Mouse (Mus musculus): ENCODE results near the gene Trnp1. TPM values are rescaled to one million over a fixed set of nuclear protein-coding genes. Genes with fewer than 3 reads are reported as not detected.

The Trnp1 gene
- total RNA-seq, 1 experiment: 0.94 TPM

- H3K9ac ChIP-seq (ENCODE audit: insufficient read depth, low read depth, low read length, poor library complexity, severe bottlenecking): no peak overlapping the region
- H3K36me3 ChIP-seq (ENCODE audit: control insufficient read depth, insufficient read depth, low read length, poor library complexity, severe bottlenecking): no peaks in the 10 kb centered on the region
- TF ChIP-seq ZNF384 (IDR thresholded peaks at IDR 0.05; ENCODE audit: low read depth, low read length) (no peak), MAFK (IDR thresholded peaks at IDR 0.05; ENCODE audit: insufficient read depth, low read depth, low read length) (no peak), CHD2 (IDR thresholded peaks at IDR 0.05; ENCODE audit: low read depth, low read length) (no peak), ZC3H11A (IDR thresholded peaks at IDR 0.05; ENCODE audit: borderline replicate concordance, low read depth, low read length) (no peak), HCFC1 (IDR thresholded peaks at IDR 0.05; ENCODE audit: borderline replicate concordance, insufficient read depth, low read length) (no peak)
- no peak overlapping the region for H3K27ac ChIP-seq (ENCODE audit: insufficient read depth, low read depth, low read length, poor library complexity, severe bottlenecking)
- no peak for DNase-seq (ENCODE audit: low read depth, low spot score)
- H3K4me3 ChIP-seq (ENCODE audit: insufficient read depth in 1 of 2, low read depth in 1 of 2, low read length in 2 of 2, poor library complexity in 1 of 2, severe bottlenecking in 1 of 2): no peak overlapping the region
- H3K4me1 ChIP-seq (ENCODE audit: control insufficient read depth in 2 of 2, insufficient read depth in 2 of 2, low read length in 2 of 2, poor library complexity in 1 of 2): peaks cover 6 to 44% of the 10 kb centered on the region in 2 experiments
- in situ Hi-C loops (cut with MboI; ENCODE audit: low sequenced_read_pairs in 2 of 2, unreplicated experiment in 2 of 2): no loop called here
- H3K9me3 ChIP-seq (ENCODE audit: control insufficient read depth, insufficient read depth, low read depth, low read length): no peaks in the 10 kb centered on the region
Measured at GRCm38 (mm10) chr4:133488619-133489392, 9.5 kb downstream of the Trnp1 start.

GRCm38 (mm10) chr4:133486673-133487357 lies 11.5 kb downstream of the Trnp1 start:
- no peak for DNase-seq (ENCODE audit: low read depth, low spot score)
- Histone ChIP-seq H3K36me3 (ENCODE audit: control insufficient read depth, insufficient read depth, low read length, poor library complexity, severe bottlenecking) (no peaks in the 10 kb centered on the region), H3K27ac (ENCODE audit: insufficient read depth, low read depth, low read length, poor library complexity, severe bottlenecking) (no peak overlapping the region), H3K4me3 (ENCODE audit: insufficient read depth in 1 of 2, low read depth in 1 of 2, low read length in 2 of 2, poor library complexity in 1 of 2, severe bottlenecking in 1 of 2) (peak overlapping the region in 1 of 2 experiments; percentile 50; a peak in 2 of 4 replicates), H3K9ac (ENCODE audit: insufficient read depth, low read depth, low read length, poor library complexity, severe bottlenecking) (no peak overlapping the region), H3K4me1 (ENCODE audit: control insufficient read depth in 2 of 2, insufficient read depth in 2 of 2, low read length in 2 of 2, poor library complexity in 1 of 2) (peaks cover 6 to 51% of the 10 kb centered on the region in 2 experiments), H3K9me3 (ENCODE audit: control insufficient read depth, insufficient read depth, low read depth, low read length) (no peaks in the 10 kb centered on the region)
- in situ Hi-C loops (cut with MboI; ENCODE audit: low sequenced_read_pairs in 2 of 2, unreplicated experiment in 2 of 2): no loop called here
- TF ChIP-seq HCFC1 (IDR thresholded peaks at IDR 0.05; ENCODE audit: borderline replicate concordance, insufficient read depth, low read length) (no peak), CHD2 (IDR thresholded peaks at IDR 0.05; ENCODE audit: low read depth, low read length) (no peak), ZC3H11A (IDR thresholded peaks at IDR 0.05; ENCODE audit: borderline replicate concordance, low read depth, low read length) (no peak), MAFK (IDR thresholded peaks at IDR 0.05; ENCODE audit: insufficient read depth, low read depth, low read length) (no peak), ZNF384 (IDR thresholded peaks at IDR 0.05; ENCODE audit: low read depth, low read length) (no peak)

DNA sequence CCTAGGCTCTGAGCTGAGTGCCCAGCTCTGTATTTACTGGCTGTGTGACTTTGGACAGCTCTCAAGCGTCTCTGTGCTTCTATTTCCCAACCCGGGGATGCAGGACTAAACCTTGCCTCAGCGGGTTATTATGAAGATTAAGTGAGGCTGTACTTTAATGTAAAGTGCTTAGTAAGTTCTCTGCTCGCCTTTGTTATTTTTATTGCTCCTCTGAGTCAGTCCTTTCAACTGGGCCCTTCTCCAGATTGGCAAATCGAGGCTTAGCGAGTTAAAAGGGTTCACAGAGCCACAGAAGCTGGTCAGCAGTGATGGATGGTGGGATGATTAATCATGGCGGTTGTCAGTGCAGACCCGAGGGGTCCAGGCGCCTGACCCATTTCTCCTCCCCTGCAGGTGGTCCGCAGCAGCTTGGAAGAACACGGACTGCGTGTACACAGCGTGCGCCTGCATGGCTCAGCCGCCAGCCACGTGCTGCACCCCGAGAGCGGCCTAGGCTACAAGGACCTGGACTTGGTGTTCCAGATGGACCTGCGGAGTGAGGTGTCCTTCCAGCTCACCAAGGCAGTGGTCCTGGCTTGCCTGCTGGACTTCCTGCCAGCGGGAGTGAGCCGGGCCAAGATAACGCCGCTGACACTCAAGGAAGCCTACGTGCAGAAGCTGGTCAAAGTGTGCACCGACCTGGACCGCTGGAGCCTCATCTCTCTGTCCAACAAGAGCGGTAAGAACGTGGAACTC lies 12.5 kb downstream of the Trnp1 start:
- no peak for TF ChIP-seq HCFC1 (IDR thresholded peaks at IDR 0.05; ENCODE audit: borderline replicate concordance, insufficient read depth, low read length)
- TF ChIP-seq ZC3H11A (IDR thresholded peaks at IDR 0.05; ENCODE audit: borderline replicate concordance, low read depth, low read length): no peak
- no peak for TF ChIP-seq CHD2 (IDR thresholded peaks at IDR 0.05; ENCODE audit: low read depth, low read length)
- no peak for TF ChIP-seq ZNF384 (IDR thresholded peaks at IDR 0.05; ENCODE audit: low read depth, low read length)
- no peak for TF ChIP-seq MAFK (IDR thresholded peaks at IDR 0.05; ENCODE audit: insufficient read depth, low read depth, low read length)
- peak overlapping the region; percentile 5 to 50; a peak in 3 of 4 replicates for H3K4me3 ChIP-seq (ENCODE audit: insufficient read depth in 1 of 2, low read depth in 1 of 2, low read length in 2 of 2, poor library complexity in 1 of 2, severe bottlenecking in 1 of 2)
- in situ Hi-C loops (cut with MboI; ENCODE audit: low sequenced_read_pairs in 2 of 2, unreplicated experiment in 2 of 2): no loop called here

GRCm38 (mm10) chr4:133484266-133485025 lies 13.9 kb downstream of the Trnp1 start:
- H3K27ac ChIP-seq (ENCODE audit: insufficient read depth, low read depth, low read length, poor library complexity, severe bottlenecking): 0 out of 2 replicates have a peak overlapping the region, but pooled peaks have one; percentile 18
- in situ Hi-C loops (cut with MboI; ENCODE audit: low sequenced_read_pairs in 2 of 2, unreplicated experiment in 2 of 2): no loop called here
- H3K4me3 ChIP-seq (ENCODE audit: insufficient read depth in 1 of 2, low read depth in 1 of 2, low read length in 2 of 2, poor library complexity in 1 of 2, severe bottlenecking in 1 of 2): peak overlapping the region; percentile 4 to 15; a peak in 3 of 4 replicates
- peak overlapping the region; percentile 35; the same call in 1 of the 2 replicates for H3K9ac ChIP-seq (ENCODE audit: insufficient read depth, low read depth, low read length, poor library complexity, severe bottlenecking)
- TF ChIP-seq CHD2 (IDR thresholded peaks at IDR 0.05; ENCODE audit: low read depth, low read length) (no peak), MAFK (IDR thresholded peaks at IDR 0.05; ENCODE audit: insufficient read depth, low read depth, low read length) (0 out of 2 replicates have a peak, but pooled peaks have one; percentile 51)
- H3K36me3 ChIP-seq (ENCODE audit: control insufficient read depth, insufficient read depth, low read length, poor library complexity, severe bottlenecking): no peaks in the 10 kb centered on the region
- DNase-seq (ENCODE audit: low read depth, low spot score): no peak
- H3K4me1 ChIP-seq (ENCODE audit: control insufficient read depth in 2 of 2, insufficient read depth in 2 of 2, low read length in 2 of 2, poor library complexity in 1 of 2): peaks cover 6 to 48% of the 10 kb centered on the region in 2 experiments
- no peaks in the 10 kb centered on the region for H3K9me3 ChIP-seq (ENCODE audit: control insufficient read depth, insufficient read depth, low read depth, low read length)

More for the DNA sequence above, 12.5 kb downstream of the Trnp1 start:
- no peaks in the 10 kb centered on the region for H3K9me3 ChIP-seq (ENCODE audit: control insufficient read depth, insufficient read depth, low read depth, low read length)
- no peak for DNase-seq (ENCODE audit: low read depth, low spot score)
- H3K9ac ChIP-seq (ENCODE audit: insufficient read depth, low read depth, low read length, poor library complexity, severe bottlenecking): no peak overlapping the region; the same call in 1 of the 2 replicates
- H3K27ac ChIP-seq (ENCODE audit: insufficient read depth, low read depth, low read length, poor library complexity, severe bottlenecking): no peak overlapping the region
- no peaks in the 10 kb centered on the region for H3K36me3 ChIP-seq (ENCODE audit: control insufficient read depth, insufficient read depth, low read length, poor library complexity, severe bottlenecking)
- H3K4me1 ChIP-seq (ENCODE audit: control insufficient read depth in 2 of 2, insufficient read depth in 2 of 2, low read length in 2 of 2, poor library complexity in 1 of 2): peaks cover 6 to 47% of the 10 kb centered on the region in 2 experiments
